Mouse (Mus musculus) neutrophil, adult 5-6 weeks (primary cell): ENCODE data around the gene Rbm3. TPM values are rescaled to one million over a fixed set of nuclear protein-coding genes. Genes with fewer than 3 reads are reported as not detected.

Source experiments
- total RNA-seq: library from RNA; stranded (forward); fragments of 200-1000 nt; gene quantifications from 2 replicates; pipeline ENCODE4 v1.2.3, GENCODE M21; 2017

Gene Rbm3
- total RNA-seq, 1 experiment from 2014 or later = 446 TPM

Other genes starting within 250 kb of the Rbm3 start
- gene Pqbp1, start 246.6 kb downstream of the Rbm3 start, total RNA-seq = 190 and 213 TPM in 2 replicates
- gene Timm17b, start 246.5 kb downstream of the Rbm3 start, total RNA-seq = 33.0 and 43.4 TPM in 2 replicates
- gene Gm10491, start 238.0 kb downstream of the Rbm3 start, total RNA-seq = not detected in 2 replicates
- 1.9 TPM in 1 of 2 replicates, not detected in the other for gene Gm10490, start 236.3 kb downstream of the Rbm3 start, total RNA-seq
- gene Pcsk1n, start 226.1 kb downstream of the Rbm3 start, total RNA-seq = not detected in 2 replicates
- gene Eras, start 217.3 kb downstream of the Rbm3 start, total RNA-seq = not detected in 2 replicates
- gene Hdac6, start 198.0 kb downstream of the Rbm3 start, total RNA-seq = 6.4 and 9.7 TPM in 2 replicates
- gene Gata1, start 167.8 kb downstream of the Rbm3 start, total RNA-seq = 1.4 and 2.0 TPM in 2 replicates
- gene Glod5, start 127.4 kb downstream of the Rbm3 start, total RNA-seq = not detected in 2 replicates
- 19.5 and 22.6 TPM in 2 replicates for gene Suv39h1, start 71.1 kb downstream of the Rbm3 start, total RNA-seq
- gene Was, start 55.4 kb downstream of the Rbm3 start, total RNA-seq = 179 and 193 TPM in 2 replicates
- gene Wdr13, start 13.0 kb downstream of the Rbm3 start, total RNA-seq = 55.2 and 56.3 TPM in 2 replicates
- gene Tbc1d25, start 30.3 kb upstream of the Rbm3 start, total RNA-seq = 12.0 and 12.8 TPM in 2 replicates
- gene Ebp, start 47.6 kb upstream of the Rbm3 start, total RNA-seq = 47.1 and 50.1 TPM in 2 replicates
- gene Porcn, start 60.6 kb upstream of the Rbm3 start, total RNA-seq = 0.23 TPM in 1 of 2 replicates, not detected in the other
- 8.7 and 15.9 TPM in 2 replicates for gene Ftsj1, start 106.5 kb upstream of the Rbm3 start, total RNA-seq
- 0.49 TPM in 1 of 2 replicates, not detected in the other for gene Slc38a5, start 125.3 kb upstream of the Rbm3 start, total RNA-seq
- gene Ssxb10, start 181.5 kb upstream of the Rbm3 start, total RNA-seq = not detected in 2 replicates
- not detected in 2 replicates for gene Ssxb9, start 221.1 kb upstream of the Rbm3 start, total RNA-seq